Mouse (Mus musculus): Measurements from ENCODE around the gene Arhgap15. TPM values are rescaled to one million over a fixed set of nuclear protein-coding genes. Genes with fewer than 3 reads are reported as not detected.

The Arhgap15 gene
- polyA plus RNA-seq, 1 experiment from 2014 or later, result 0.20 TPM

- Histone ChIP-seq H3K36me3 (ENCODE audit: control insufficient read depth, insufficient read depth, low read length) (no peaks in the 10 kb centered on the region), H3K9me3 (ENCODE audit: control insufficient read depth, low read length) (no peaks in the 10 kb centered on the region), H3K9ac (ENCODE audit: low read length) (no peak overlapping the region), H3K4me1 (replicated peaks; ENCODE audit: control insufficient read depth, insufficient read depth, low read length) (no peaks in the 10 kb centered on the region), H3K27me3 (ENCODE audit: control insufficient read depth, insufficient read depth, low read length) (no peaks in the 10 kb centered on the region), H3K4me2 (ENCODE audit: low read depth, low read length, severe bottlenecking) (no peak overlapping the region), H3K27ac (ENCODE audit: low read depth, low read length) (no peak overlapping the region), H3K4me3 (ENCODE audit: low read depth, low read length) (no peak overlapping the region)
- WGBS, result 86% methylated on average over 1 of the region's 1 CpGs
- no peak for ATAC-seq (replicated peaks; ENCODE audit: low FRiP score)
- no peak for DNase-seq (ENCODE audit: low spot score)
Measured at GRCm38 (mm10) chr2:43764456-43764855, 15.8 kb downstream of the Arhgap15 start.

DNA sequence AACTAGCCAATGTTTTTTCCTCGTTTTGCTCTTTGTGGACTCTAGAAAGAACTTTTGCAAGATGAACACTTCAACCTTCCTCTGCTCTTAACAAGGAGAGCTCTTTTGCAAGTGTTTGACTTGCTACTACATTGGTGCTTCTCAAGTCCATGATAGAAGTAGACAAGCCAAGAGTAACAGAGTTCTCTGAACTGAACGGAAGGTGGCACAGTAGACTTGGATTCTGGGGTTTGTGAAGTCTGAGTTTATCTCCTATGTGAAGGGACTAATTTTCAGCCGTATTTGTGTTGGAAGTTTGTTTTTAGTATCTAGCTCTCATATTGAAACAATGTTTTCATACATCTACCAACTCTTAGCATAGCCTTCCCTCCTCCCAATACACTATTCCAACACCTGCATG lies 17.6 kb downstream of the Arhgap15 start:
- no peaks in the 10 kb centered on the region for H3K4me1 ChIP-seq (replicated peaks; ENCODE audit: control insufficient read depth, insufficient read depth, low read length)
- no peak overlapping the region for H3K27ac ChIP-seq (ENCODE audit: low read depth, low read length)
- H3K4me2 ChIP-seq (ENCODE audit: low read depth, low read length, severe bottlenecking), result no peak overlapping the region
- H3K9me3 ChIP-seq (ENCODE audit: control insufficient read depth, low read length), result no peaks in the 10 kb centered on the region
- no peak for DNase-seq (ENCODE audit: low spot score)
- no peaks in the 10 kb centered on the region for H3K36me3 ChIP-seq (ENCODE audit: control insufficient read depth, insufficient read depth, low read length)
- no peak overlapping the region for H3K4me3 ChIP-seq (ENCODE audit: low read depth, low read length)
- 81% methylated on average over 3 of the region's 3 CpGs for WGBS
- H3K27me3 ChIP-seq (ENCODE audit: control insufficient read depth, insufficient read depth, low read length), result no peaks in the 10 kb centered on the region
- H3K9ac ChIP-seq (ENCODE audit: low read length), result no peak overlapping the region
- no peak for ATAC-seq (replicated peaks; ENCODE audit: low FRiP score)

GRCm38 (mm10) chr2:43769850-43770570 lies 21.4 kb downstream of the Arhgap15 start:
- H3K27ac ChIP-seq (ENCODE audit: low read depth, low read length), result no peak overlapping the region
- no peak for DNase-seq (ENCODE audit: low spot score)
- H3K4me3 ChIP-seq (ENCODE audit: low read depth, low read length), result no peak overlapping the region
- no peaks in the 10 kb centered on the region for H3K27me3 ChIP-seq (ENCODE audit: control insufficient read depth, insufficient read depth, low read length)
- H3K9ac ChIP-seq (ENCODE audit: low read length), result no peak overlapping the region
- H3K4me2 ChIP-seq (ENCODE audit: low read depth, low read length, severe bottlenecking), result no peak overlapping the region
- WGBS, result 80% methylated on average over 2 of the region's 2 CpGs
- no peaks in the 10 kb centered on the region for H3K4me1 ChIP-seq (replicated peaks; ENCODE audit: control insufficient read depth, insufficient read depth, low read length)
- no peaks in the 10 kb centered on the region for H3K9me3 ChIP-seq (ENCODE audit: control insufficient read depth, low read length)
- ATAC-seq (replicated peaks; ENCODE audit: low FRiP score), result no peak
- no peaks in the 10 kb centered on the region for H3K36me3 ChIP-seq (ENCODE audit: control insufficient read depth, insufficient read depth, low read length)

DNA sequence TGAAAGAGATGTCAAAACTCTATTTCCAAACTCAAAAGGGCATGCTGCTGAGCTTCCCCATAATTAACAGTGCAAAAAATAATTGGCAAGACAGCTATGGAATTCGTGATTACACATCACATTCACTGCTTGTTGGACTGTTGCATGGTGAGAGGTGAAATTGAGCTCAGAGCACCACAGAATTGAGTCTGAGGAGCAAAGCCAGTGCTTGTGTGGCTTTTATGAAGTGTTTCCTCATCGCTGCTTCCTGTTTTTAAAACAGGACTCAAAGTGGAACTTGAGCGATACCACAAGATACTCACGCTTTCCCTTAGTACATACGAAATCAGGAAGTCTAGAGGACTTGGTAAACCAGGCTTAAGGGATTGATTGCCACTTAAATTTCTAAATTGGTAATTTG lies 24.0 kb downstream of the Arhgap15 start:
- no peak overlapping the region for H3K27ac ChIP-seq (ENCODE audit: low read depth, low read length)

DNA sequence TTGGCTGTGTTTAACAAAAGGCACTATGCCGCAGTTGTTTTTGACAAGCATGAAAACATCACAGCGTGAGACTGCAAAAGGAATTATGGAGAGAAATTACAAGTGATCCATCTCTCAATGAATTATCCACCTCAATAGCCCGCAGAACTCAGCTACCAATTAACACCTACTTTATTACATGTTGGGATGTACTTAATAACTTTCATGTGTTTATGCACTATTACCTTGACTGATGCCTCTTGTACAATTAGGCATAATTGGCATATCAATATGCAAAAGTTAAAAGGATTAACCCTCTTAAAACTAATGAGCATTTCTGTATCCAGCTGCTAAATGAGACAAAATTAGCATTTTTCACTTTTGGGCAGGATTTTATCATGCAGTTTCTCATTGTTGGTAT lies 33.5 kb downstream of the Arhgap15 start:
- Histone ChIP-seq H3K9ac (ENCODE audit: low read length) (no peak overlapping the region), H3K27me3 (ENCODE audit: control insufficient read depth, insufficient read depth, low read length) (peaks cover 31% of the 10 kb centered on the region), H3K36me3 (ENCODE audit: control insufficient read depth, insufficient read depth, low read length) (no peaks in the 10 kb centered on the region), H3K4me3 (ENCODE audit: low read depth, low read length) (no peak overlapping the region), H3K4me2 (ENCODE audit: low read depth, low read length, severe bottlenecking) (no peak overlapping the region), H3K9me3 (ENCODE audit: control insufficient read depth, low read length) (no peaks in the 10 kb centered on the region), H3K27ac (ENCODE audit: low read depth, low read length) (no peak overlapping the region), H3K4me1 (replicated peaks; ENCODE audit: control insufficient read depth, insufficient read depth, low read length) (no peaks in the 10 kb centered on the region)
- DNase-seq (ENCODE audit: low spot score) (no peak), ATAC-seq (replicated peaks; ENCODE audit: low FRiP score) (0 out of 2 replicates have a peak, but pooled peaks have one; percentile 28)
- 63% methylated on average over 3 of the region's 3 CpGs for WGBS

More for the DNA sequence above, 24.0 kb downstream of the Arhgap15 start:
- Histone ChIP-seq H3K4me3 (ENCODE audit: low read depth, low read length) (no peak overlapping the region), H3K4me1 (replicated peaks; ENCODE audit: control insufficient read depth, insufficient read depth, low read length) (no peaks in the 10 kb centered on the region), H3K9me3 (ENCODE audit: control insufficient read depth, low read length) (no peaks in the 10 kb centered on the region), H3K4me2 (ENCODE audit: low read depth, low read length, severe bottlenecking) (no peak overlapping the region), H3K27me3 (ENCODE audit: control insufficient read depth, insufficient read depth, low read length) (no peaks in the 10 kb centered on the region), H3K36me3 (ENCODE audit: control insufficient read depth, insufficient read depth, low read length) (no peaks in the 10 kb centered on the region), H3K9ac (ENCODE audit: low read length) (no peak overlapping the region)
- ATAC-seq (replicated peaks; ENCODE audit: low FRiP score), result no peak
- 90% methylated on average over 5 of the region's 5 CpGs for WGBS
- no peak for DNase-seq (ENCODE audit: low spot score)

- peaks cover 45% of the 10 kb centered on the region for H3K27me3 ChIP-seq (ENCODE audit: control insufficient read depth, insufficient read depth, low read length)
- ATAC-seq (replicated peaks; ENCODE audit: low FRiP score), result no peak
Measured at GRCm38 (mm10) chr2:43783759-43784735, 35.4 kb downstream of the Arhgap15 start.

DNA sequence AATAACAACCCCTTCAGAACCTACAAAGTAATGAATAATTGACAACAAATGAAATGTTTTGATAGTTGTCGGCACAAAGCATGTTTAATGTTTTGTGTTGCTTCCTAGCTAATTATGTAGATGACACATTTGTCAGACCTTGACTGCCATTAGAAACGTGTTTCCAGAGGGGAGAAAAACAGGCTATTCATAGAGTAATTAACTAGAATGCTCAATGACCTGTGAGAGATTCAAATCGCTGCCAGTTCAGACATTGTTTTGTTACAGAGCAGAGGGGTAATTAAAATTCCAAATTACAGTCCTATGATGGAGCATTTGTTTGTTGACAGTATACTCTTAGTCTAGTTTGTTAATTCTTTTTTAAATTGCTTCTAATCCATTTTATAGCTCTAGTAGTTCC lies 37.5 kb downstream of the Arhgap15 start:
- Histone ChIP-seq H3K36me3 (ENCODE audit: control insufficient read depth, insufficient read depth, low read length) (no peaks in the 10 kb centered on the region), H3K27me3 (ENCODE audit: control insufficient read depth, insufficient read depth, low read length) (peaks cover 57% of the 10 kb centered on the region), H3K9me3 (ENCODE audit: control insufficient read depth, low read length) (no peaks in the 10 kb centered on the region), H3K4me3 (ENCODE audit: low read depth, low read length) (no peak overlapping the region), H3K4me2 (ENCODE audit: low read depth, low read length, severe bottlenecking) (no peak overlapping the region), H3K4me1 (replicated peaks; ENCODE audit: control insufficient read depth, insufficient read depth, low read length) (no peaks in the 10 kb centered on the region), H3K9ac (ENCODE audit: low read length) (no peak overlapping the region), H3K27ac (ENCODE audit: low read depth, low read length) (no peak overlapping the region)
- 22% methylated on average over 3 of the region's 3 CpGs for WGBS
- no peak for DNase-seq (ENCODE audit: low spot score)
- ATAC-seq (replicated peaks; ENCODE audit: low FRiP score), result peak; percentile 55

More at GRCm38 (mm10) chr2:43783759-43784735, 35.4 kb downstream of the Arhgap15 start:
- Histone ChIP-seq H3K9ac (ENCODE audit: low read length) (no peak overlapping the region), H3K27ac (ENCODE audit: low read depth, low read length) (no peak overlapping the region), H3K4me1 (replicated peaks; ENCODE audit: control insufficient read depth, insufficient read depth, low read length) (no peaks in the 10 kb centered on the region), H3K36me3 (ENCODE audit: control insufficient read depth, insufficient read depth, low read length) (no peaks in the 10 kb centered on the region), H3K9me3 (ENCODE audit: control insufficient read depth, low read length) (no peaks in the 10 kb centered on the region), H3K4me2 (ENCODE audit: low read depth, low read length, severe bottlenecking) (no peak overlapping the region), H3K4me3 (ENCODE audit: low read depth, low read length) (no peak overlapping the region)
- 80% methylated on average over 7 of the region's 7 CpGs for WGBS
- no peak for DNase-seq (ENCODE audit: low spot score)

DNA sequence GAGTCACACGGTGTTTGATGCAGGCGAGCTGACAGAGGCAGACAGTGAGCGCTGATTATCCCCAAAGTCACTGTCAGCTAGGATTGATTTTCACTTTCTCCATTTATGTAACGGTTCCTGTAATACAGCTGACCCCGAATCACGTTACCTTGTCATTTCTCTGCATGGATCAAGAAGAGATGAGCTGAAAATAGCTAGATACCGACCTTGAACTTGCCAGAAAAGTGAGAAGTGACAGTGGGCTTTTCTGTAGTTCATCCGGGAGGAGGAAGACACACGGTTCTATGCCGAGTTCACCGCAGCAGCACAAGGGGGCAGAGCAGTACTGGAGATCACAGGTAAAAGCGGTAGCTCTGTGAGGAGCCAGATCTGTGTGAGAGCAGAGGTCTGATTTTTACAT lies 38.5 kb downstream of the Arhgap15 start:
- H3K9me3 ChIP-seq (ENCODE audit: control insufficient read depth, low read length), result no peaks in the 10 kb centered on the region
- no peak overlapping the region for H3K27ac ChIP-seq (ENCODE audit: low read depth, low read length)
- H3K4me1 ChIP-seq (replicated peaks; ENCODE audit: control insufficient read depth, insufficient read depth, low read length), result no peaks in the 10 kb centered on the region
- ATAC-seq (replicated peaks; ENCODE audit: low FRiP score), result 0 out of 2 replicates have a peak, but pooled peaks have one; percentile 32
- H3K27me3 ChIP-seq (ENCODE audit: control insufficient read depth, insufficient read depth, low read length), result peaks cover 55% of the 10 kb centered on the region
- DNase-seq (ENCODE audit: low spot score), result peak; percentile 53
- H3K36me3 ChIP-seq (ENCODE audit: control insufficient read depth, insufficient read depth, low read length), result no peaks in the 10 kb centered on the region
- H3K9ac ChIP-seq (ENCODE audit: low read length), result no peak overlapping the region
- WGBS, result 51% methylated on average over 12 of the region's 12 CpGs
- H3K4me2 ChIP-seq (ENCODE audit: low read depth, low read length, severe bottlenecking), result no peak overlapping the region
- no peak overlapping the region for H3K4me3 ChIP-seq (ENCODE audit: low read depth, low read length)

Data from forebrain, embryonic 11.5 days (tissue).